Mouse (Mus musculus): ENCODE data around the gene Iqcc. TPM values are rescaled to one million over a fixed set of nuclear protein-coding genes. Genes with fewer than 3 reads are reported as not detected.

Iqcc gene
- polyA plus RNA-seq, 1 experiment from 2014 or later, result 34.7 TPM

DNA sequence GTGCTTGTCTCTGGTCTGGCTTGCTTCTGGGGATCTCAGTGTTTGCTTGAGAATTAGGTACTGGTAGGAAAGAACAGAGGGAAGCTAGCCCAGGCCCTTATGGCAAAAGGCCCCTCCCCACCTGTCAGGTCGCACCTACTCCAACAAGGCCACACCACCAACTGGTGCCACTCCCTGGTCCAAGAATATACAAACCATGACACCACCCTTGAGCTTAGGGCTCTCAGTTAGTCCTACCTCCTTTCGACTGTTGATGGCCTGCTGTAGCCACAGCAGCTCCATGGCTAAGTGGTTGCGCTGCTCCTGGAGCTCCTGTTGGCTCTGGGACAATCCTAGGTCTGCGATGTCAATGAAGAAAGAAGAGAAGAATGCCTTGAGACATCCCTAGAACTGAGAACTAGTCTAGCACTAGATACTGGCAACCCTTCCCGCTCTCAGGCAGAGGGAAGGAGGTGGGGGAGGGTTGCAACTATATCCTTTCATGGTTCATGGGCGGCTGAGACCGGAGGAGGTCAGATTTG is 1.7 kb downstream of the Iqcc start:
- H3K4me3 ChIP-seq, result no peak overlapping the region
- H3K9me3 ChIP-seq (replicated peaks), result no peaks in the 10 kb centered on the region
- peaks cover 18% of the 10 kb centered on the region for H3K4me1 ChIP-seq
- H3K27ac ChIP-seq, result no peak overlapping the region
- peaks cover 30% of the 10 kb centered on the region for H3K36me3 ChIP-seq
- no peaks in the 10 kb centered on the region for H3K27me3 ChIP-seq (ENCODE audit: low read depth, poor library complexity, severe bottlenecking)
- 95% methylated on average over 7 of the region's 7 CpGs for WGBS
- no peak for DNase-seq (ENCODE audit: low spot score)

DNA sequence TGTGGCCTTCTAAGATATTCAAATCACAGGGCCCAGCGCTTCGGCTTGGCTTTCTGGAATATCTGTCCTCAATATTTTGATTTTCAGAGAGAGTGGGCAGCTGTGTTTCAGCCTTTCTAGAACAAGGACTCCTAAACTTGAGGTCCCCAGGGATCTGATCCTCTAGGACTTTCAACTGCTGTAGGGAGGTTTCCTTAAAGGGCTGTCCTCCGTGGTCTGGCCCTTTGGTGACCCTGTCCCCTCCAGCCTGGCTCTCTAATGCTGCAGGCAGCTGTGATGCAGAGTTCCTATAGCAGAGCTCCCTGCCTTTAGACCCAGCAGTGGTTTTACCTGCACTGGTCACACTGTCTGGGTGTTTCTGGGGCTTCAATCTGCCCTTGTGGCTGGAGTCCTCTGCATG is 2.3 kb downstream of the Iqcc start:
- Histone ChIP-seq H3K4me3 (no peak overlapping the region), H3K4me1 (peaks cover 18% of the 10 kb centered on the region), H3K27me3 (ENCODE audit: low read depth, poor library complexity, severe bottlenecking) (no peaks in the 10 kb centered on the region), H3K9me3 (replicated peaks) (no peaks in the 10 kb centered on the region), H3K36me3 (peaks cover 30% of the 10 kb centered on the region), H3K27ac (no peak overlapping the region)
- 90% methylated on average over 3 of the region's 3 CpGs for WGBS
- no peak for DNase-seq (ENCODE audit: low spot score)

DNA sequence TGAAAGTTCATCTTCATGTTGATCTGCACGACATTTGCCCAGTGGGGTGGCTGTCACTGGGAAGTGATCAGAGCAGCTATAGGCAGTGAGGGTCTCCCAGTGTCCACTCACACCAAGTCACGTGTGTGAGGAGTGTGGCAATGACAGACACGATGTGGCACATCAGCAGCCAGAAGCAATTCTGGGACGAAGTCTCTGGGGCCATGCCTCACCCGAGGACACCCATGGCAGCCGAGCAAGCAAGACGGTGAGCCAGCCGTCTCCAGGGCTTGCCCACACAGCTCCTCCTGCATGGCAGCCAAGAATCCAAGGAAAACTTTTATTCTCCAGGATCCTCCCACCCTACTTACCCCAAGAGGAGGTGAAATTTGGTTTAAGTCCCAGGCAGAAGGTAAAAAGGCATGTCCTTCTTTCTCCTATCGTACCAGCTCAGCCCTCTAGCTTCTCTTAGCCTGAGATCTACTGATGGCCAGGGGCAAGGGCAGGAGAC is 3.1 kb downstream of the Iqcc start:
- peaks cover 27% of the 10 kb centered on the region for H3K36me3 ChIP-seq
- 93% methylated on average over 9 of the region's 9 CpGs for WGBS
- H3K9me3 ChIP-seq (replicated peaks), result no peaks in the 10 kb centered on the region
- no peak for DNase-seq (ENCODE audit: low spot score)
- H3K27ac ChIP-seq, result no peak overlapping the region
- H3K4me3 ChIP-seq, result no peak overlapping the region
- H3K4me1 ChIP-seq, result peaks cover 15% of the 10 kb centered on the region
- no peaks in the 10 kb centered on the region for H3K27me3 ChIP-seq (ENCODE audit: low read depth, poor library complexity, severe bottlenecking)

DNA sequence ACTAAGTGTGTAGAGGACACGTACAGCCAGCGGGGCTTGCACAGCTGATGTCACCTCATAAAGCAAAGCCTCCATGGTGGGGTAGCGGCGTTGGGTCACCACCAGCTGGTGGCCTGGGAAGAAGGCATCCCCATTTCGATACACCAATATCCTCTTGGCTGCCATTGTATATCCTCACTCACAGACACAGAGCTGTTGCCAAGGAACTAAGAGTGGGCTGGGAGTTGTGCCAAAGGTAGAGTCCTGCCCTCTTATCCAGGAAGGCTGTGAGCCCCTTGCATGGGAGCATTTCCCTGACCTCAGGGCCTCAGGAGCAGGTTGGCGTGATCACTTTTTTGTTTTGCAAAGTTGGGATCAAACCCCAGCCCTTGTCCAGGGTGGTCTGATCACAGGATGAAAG is 4.8 kb downstream of the Iqcc start, which contains the start of gene Dcdc2b:
TSS of gene Dcdc2b (minus strand) at position 165 of the 400 bp plus-strand sequence.
- Histone ChIP-seq H3K4me1 (peaks cover 12% of the 10 kb centered on the region), H3K9me3 (replicated peaks) (no peaks in the 10 kb centered on the region), H3K27ac (no peak within 1 kb of the TSS), H3K27me3 (ENCODE audit: low read depth, poor library complexity, severe bottlenecking) (no peaks in the 10 kb centered on the region), H3K36me3 (peaks cover 36% of the 10 kb centered on the region), H3K4me3 (no peak within 1 kb of the TSS)
- WGBS, result 88% methylated on average over 6 of the region's 6 CpGs
- DNase-seq (ENCODE audit: low spot score), result no peak

DNA sequence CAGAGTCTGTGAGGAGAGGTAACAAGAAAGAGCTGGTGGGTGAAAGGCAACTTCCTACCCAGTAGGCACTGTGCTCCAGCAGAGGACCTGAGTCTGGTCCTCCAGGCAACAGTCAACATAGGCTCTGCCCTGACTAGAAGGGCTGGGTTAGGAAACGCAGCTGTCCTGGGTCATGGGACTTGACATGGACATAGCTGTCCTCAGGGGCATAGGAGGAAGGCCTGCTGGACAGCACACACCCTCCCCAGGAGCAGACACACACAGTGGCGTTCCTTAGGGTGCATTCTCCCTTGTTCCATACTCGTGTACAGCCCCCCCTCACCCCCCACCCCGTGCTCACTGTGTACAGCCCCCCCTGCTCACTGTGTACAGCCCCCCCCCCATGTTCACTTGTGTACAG is 8.4 kb downstream of the Iqcc start:
- 80% methylated on average over 4 of the region's 4 CpGs for WGBS
- DNase-seq (ENCODE audit: low spot score), result no peak
- no peak overlapping the region for H3K4me3 ChIP-seq
- no peak overlapping the region for H3K27ac ChIP-seq
- no peaks in the 10 kb centered on the region for H3K9me3 ChIP-seq (replicated peaks)
- H3K27me3 ChIP-seq (ENCODE audit: low read depth, poor library complexity, severe bottlenecking), result no peaks in the 10 kb centered on the region
- H3K36me3 ChIP-seq, result peaks cover 48% of the 10 kb centered on the region
- peaks cover 7% of the 10 kb centered on the region for H3K4me1 ChIP-seq

DNA sequence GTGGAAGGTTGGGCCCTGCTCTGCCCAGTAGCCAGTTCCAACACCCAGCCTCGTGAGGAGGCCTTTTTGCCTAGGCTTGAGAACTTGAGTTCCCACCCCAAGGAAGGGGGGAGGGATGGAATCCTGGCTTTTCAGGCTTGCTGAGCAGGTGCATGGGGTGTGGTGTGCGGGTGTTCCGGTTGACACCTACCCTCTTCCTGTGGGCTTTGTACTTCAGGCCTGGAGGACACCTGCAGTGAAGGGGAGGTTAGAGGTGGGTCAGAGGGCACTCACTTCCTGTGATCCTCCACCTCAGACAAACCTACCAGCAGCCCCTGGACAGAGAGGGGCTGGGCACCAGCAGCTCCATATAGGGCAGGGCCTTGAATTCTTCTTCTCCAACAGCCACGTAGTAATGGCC is 8.9 kb downstream of the Iqcc start:
- H3K4me3 ChIP-seq, result no peak overlapping the region
- peaks cover 7% of the 10 kb centered on the region for H3K4me1 ChIP-seq
- 72% methylated on average over 4 of the region's 4 CpGs for WGBS
- peaks cover 52% of the 10 kb centered on the region for H3K36me3 ChIP-seq
- no peak overlapping the region for H3K27ac ChIP-seq
- no peak for DNase-seq (ENCODE audit: low spot score)
- no peaks in the 10 kb centered on the region for H3K27me3 ChIP-seq (ENCODE audit: low read depth, poor library complexity, severe bottlenecking)
- H3K9me3 ChIP-seq (replicated peaks), result no peaks in the 10 kb centered on the region

DNA sequence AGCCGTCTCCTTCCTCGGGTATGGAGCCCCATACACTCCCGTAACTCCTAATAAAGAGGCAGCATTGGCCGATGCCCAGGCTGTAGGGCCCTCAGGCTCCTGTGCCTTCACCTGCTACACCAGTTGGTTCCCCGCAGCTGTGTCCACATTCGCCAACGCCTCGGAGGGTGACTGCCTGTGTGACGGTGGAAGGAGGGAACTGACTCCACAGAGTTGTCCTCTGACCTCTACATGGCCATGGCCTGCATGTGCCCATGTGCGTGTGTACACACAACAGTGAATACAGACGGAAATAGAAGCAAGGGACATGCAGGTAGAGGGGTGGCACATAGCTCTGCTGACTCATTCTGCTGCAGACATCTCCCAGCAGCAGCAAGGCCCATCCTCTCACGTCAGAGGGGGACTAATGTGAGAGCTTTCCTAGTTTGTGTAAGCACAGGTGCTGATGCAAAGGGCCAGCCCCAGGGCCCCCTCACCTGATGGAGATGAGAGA is 9.7 kb downstream of the Iqcc start:
- 0 out of 2 replicates have a peak overlapping the region, but pooled peaks have one; percentile 50 for H3K27ac ChIP-seq
- H3K27me3 ChIP-seq (ENCODE audit: low read depth, poor library complexity, severe bottlenecking), result no peaks in the 10 kb centered on the region
- peaks cover 7% of the 10 kb centered on the region for H3K4me1 ChIP-seq
- no peaks in the 10 kb centered on the region for H3K9me3 ChIP-seq (replicated peaks)
- 89% methylated on average over 12 of the region's 12 CpGs for WGBS
- no peak overlapping the region for H3K4me3 ChIP-seq
- no peak for DNase-seq (ENCODE audit: low spot score)
- H3K36me3 ChIP-seq, result peaks cover 61% of the 10 kb centered on the region

DNA sequence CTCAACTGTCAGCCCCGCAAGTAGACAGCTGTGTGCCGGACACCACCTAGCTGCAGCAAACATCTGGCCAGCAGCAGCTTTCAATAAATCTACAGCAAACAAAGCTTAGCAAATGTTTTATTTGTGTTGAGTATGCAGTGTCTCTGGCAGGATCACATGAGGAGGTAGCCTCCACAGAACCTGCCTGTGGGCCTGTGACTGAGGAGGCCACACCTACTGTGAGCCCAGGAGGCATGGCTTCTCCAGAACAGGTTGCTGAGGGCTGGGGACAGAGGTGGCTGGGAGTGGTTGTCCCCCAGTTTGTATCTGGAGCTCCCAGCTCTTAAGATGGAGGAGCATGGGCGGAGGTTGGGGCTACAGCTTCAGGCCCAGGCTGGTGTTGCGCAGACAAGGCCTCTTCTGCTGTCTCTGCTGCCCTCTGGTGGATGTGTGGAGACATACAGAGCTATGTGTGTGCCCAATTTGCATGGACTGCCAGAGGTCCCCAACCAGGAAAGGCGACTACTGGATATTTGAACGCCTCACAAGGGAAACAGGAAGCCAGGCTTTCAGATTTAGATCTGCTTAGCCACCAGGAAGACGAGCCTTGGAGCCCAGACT is 10.4 kb downstream of the Iqcc start:
- peak; percentile 87 for DNase-seq (ENCODE audit: low spot score)
- no peaks in the 10 kb centered on the region for H3K9me3 ChIP-seq (replicated peaks)
- H3K36me3 ChIP-seq, result peaks cover 67% of the 10 kb centered on the region
- 0 out of 2 replicates have a peak overlapping the region, but pooled peaks have one; percentile 50 for H3K27ac ChIP-seq
- peaks cover 7% of the 10 kb centered on the region for H3K4me1 ChIP-seq
- 41% methylated on average over 7 of the region's 7 CpGs for WGBS
- no peak overlapping the region for H3K4me3 ChIP-seq
- H3K27me3 ChIP-seq (ENCODE audit: low read depth, poor library complexity, severe bottlenecking), result no peaks in the 10 kb centered on the region

DNA sequence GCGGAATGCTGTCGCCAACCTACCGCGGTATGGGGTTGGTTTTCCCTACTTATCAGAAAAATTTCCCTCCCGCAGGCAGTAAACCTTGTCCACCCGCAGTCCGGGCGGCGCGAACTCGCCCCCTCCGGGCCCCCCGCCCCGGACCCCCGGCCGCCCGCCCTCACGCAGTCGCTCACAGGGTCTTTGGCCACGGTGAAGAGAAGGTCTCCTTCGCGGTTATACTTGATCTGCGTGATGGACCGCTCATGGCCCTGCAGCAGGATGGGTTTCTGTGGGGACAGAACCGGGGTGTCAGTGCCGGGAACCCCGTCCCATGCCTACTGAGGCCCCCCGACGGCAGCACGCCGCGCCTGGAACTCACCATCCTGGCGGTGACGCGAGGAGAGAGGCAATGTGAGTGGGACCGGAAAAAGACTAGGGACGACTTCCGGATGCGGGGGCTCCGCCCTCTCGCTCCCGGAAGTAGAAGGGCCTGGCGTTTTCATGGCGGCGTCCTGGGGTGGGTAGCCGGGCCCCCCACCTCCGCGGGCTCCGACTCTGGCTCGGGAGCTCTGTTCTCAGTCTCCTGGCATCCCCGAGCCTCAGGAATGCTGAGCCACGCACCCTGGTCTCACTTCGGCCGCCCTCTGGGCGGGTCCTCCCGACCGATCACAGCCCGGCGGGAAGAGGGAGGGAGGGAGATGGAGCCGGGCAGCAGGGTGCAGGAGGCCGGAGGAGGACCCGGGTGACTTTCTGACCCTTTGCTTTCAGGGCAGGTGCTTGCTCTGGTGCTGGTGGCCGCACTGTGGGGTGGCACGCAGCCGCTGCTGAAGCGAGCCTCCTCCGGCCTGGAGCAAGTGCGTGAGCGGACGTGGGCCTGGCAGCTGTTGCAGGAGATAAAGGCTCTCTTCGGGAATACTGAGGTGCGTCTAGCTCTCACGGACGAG is 18.4 kb downstream of the Iqcc start, which contains the start of the genes Eif3i and Tmem234:
TSS of gene Eif3i (minus strand) at position 416 of the 926 bp plus-strand sequence.
TSS of gene Tmem234 (plus strand) at position 436 of the 926 bp plus-strand sequence.
- DNase-seq (ENCODE audit: low spot score), result peak; percentile 91
- H3K27me3 ChIP-seq (ENCODE audit: low read depth, poor library complexity, severe bottlenecking), result no peaks in the 10 kb centered on the region
- peak within 1 kb of the TSS; percentile 100 for H3K4me3 ChIP-seq
- peak within 1 kb of the TSS; percentile 93 for H3K27ac ChIP-seq
- no peaks in the 10 kb centered on the region for H3K9me3 ChIP-seq (replicated peaks)
- peaks cover 77% of the 10 kb centered on the region for H3K36me3 ChIP-seq
- WGBS, result under 1% methylated on average over 74 of the region's 74 CpGs
- H3K4me1 ChIP-seq, result peaks cover 28% of the 10 kb centered on the region

DNA sequence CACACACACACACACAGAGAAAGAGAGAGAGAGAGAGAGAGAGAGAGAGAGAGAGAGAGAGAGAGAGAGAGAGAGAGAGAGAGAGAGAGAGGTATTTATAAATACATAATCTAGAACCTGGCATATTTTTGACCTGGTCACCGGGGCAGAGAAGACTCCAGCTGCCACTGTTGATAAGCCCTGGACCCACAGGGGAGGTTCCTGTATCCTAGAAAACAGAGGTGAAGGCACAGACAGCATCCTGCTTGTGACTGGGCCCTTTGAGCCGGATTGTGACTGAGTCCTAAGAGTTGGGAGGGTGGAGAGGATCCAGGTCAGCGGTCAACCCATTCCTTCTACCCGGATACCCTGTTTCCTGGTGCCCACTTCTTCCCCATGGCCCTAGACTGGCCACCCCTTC is 30.0 kb downstream of the Iqcc start:
- Histone ChIP-seq H3K4me1 (peaks cover 22% of the 10 kb centered on the region), H3K27me3 (ENCODE audit: low read depth, poor library complexity, severe bottlenecking) (no peaks in the 10 kb centered on the region), H3K36me3 (peaks cover 40% of the 10 kb centered on the region), H3K9me3 (replicated peaks) (no peaks in the 10 kb centered on the region), H3K4me3 (no peak overlapping the region), H3K27ac (no peak overlapping the region)
- 81% methylated on average over 4 of the region's 4 CpGs for WGBS
- DNase-seq (ENCODE audit: low spot score), result no peak

DNA sequence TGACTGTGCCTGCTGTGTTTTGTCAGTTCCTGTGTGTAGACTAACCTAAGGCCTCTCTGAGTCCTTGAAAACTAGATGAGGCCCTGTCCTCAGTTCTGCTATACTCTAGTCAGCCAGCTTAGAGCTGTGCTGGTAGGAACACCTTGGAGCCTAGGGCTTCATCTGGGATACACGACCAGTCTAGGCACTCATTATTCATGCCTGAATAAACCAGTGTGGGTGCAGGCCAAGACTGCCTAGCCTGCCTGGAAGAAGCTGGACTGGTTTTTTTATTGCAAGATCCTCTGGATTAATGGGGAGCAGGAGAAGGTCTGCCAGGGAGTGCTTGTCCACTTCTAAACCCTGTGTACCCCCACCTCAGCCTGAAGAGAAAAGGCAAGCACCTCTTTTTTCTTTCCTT is 32.0 kb downstream of the Iqcc start:
- Histone ChIP-seq H3K4me1 (peaks cover 22% of the 10 kb centered on the region), H3K36me3 (peaks cover 21% of the 10 kb centered on the region), H3K27me3 (ENCODE audit: low read depth, poor library complexity, severe bottlenecking) (no peaks in the 10 kb centered on the region), H3K27ac (no peak overlapping the region), H3K9me3 (replicated peaks) (no peaks in the 10 kb centered on the region), H3K4me3 (no peak overlapping the region)
- 67% methylated on average over 1 of the region's 1 CpGs for WGBS
- no peak for DNase-seq (ENCODE audit: low spot score)

DNA sequence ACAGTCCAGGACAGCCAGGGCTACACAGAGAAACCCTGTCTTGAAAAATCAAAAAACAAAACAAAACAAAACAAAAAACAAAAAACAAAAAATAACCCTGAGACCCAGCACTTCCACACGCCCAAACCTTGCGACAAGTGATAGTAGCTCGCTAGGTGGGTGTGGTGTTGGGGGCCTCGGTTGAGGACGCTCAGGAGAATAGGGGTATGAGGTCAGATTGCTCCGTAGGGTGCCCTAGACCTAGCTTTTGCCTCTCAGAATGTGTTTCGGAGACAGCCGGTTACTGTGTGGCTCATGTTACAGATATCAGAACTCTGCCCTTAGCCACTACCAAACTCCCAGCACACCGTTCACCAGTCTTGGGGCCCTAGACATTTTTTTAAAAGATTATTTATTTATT is 33.1 kb downstream of the Iqcc start:
- H3K4me3 ChIP-seq, result peak overlapping the region; percentile 56; the same call in 1 of the 2 replicates
- WGBS, result 77% methylated on average over 9 of the region's 9 CpGs
- no peak for DNase-seq (ENCODE audit: low spot score)
- peaks cover 22% of the 10 kb centered on the region for H3K4me1 ChIP-seq
- peaks cover 10% of the 10 kb centered on the region for H3K36me3 ChIP-seq
- H3K27me3 ChIP-seq (ENCODE audit: low read depth, poor library complexity, severe bottlenecking), result no peaks in the 10 kb centered on the region
- H3K9me3 ChIP-seq (replicated peaks), result no peaks in the 10 kb centered on the region
- 0 out of 2 replicates have a peak overlapping the region, but pooled peaks have one; percentile 79 for H3K27ac ChIP-seq

Measured in limb, embryonic 10.5 days (tissue).